Mouse (Mus musculus) bone marrow macrophage, adult 2 months (primary cell): ENCODE measurements around the gene Epb41l2.

Experiments used
- CTCF ChIP-seq: IDR thresholded peaks from 2 replicates; pipeline ENCODE4 v1.5.1; 2012; ENCODE audit warnings: low read depth, mild to moderate bottlenecking, low read length, moderate library complexity
- POLR2A ChIP-seq: IDR thresholded peaks from 2 replicates; pipeline ENCODE4 v1.6.1; 2012; ENCODE audit warnings: mild to moderate bottlenecking, low read depth, low read length, borderline replicate concordance

DNA sequence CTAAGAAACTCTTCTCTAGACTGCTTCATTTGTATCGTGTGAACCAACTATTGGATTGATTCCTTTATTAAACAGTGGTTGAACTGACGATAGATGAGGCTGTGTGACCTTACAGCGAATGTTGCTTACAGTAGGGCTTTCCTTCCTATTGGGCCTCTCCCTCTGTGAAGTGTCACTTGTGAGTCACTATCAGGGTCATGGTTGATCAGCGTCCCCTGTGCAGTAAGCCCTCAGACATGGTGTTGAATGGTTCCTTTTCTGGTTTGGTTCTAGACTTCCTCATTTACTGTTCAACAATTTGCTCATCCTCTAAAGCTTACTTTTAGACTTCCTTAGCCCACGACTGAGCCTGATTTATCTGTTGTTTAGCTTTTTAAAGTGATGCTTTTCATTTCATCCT is 7.1 kb downstream of the Epb41l2 start:
- TF ChIP-seq CTCF = no peak
- no peak for TF ChIP-seq POLR2A
